Mouse (Mus musculus) C2C12 (cell line): ENCODE results near the gene Chdh. TPM values are rescaled to one million over a fixed set of nuclear protein-coding genes. Genes with fewer than 3 reads are reported as not detected.

Source experiments
- H3K27me3 ChIP-seq: one replicate; pipeline ENCODE4 v1.6.1; 2011; ENCODE audit not compliant: control insufficient read depth, insufficient read depth, insufficient read length
- H3K36me3 ChIP-seq: one replicate; pipeline ENCODE4 v1.6.1; 2011; ENCODE audit not compliant: control insufficient read depth, insufficient read depth
- H3K4me3 ChIP-seq: one replicate; pipeline ENCODE4 v1.5.1; 2011; ENCODE audit warnings: mild to moderate bottlenecking, control low read depth; ENCODE audit not compliant: poor library complexity, insufficient read depth, severe bottlenecking
- H3K79me2 ChIP-seq: one replicate; pipeline ENCODE4 v1.6.1; 2011; ENCODE audit not compliant: control insufficient read depth, insufficient read depth
- H3K79me3 ChIP-seq: one replicate; pipeline ENCODE4 v1.6.1; 2011; ENCODE audit warnings: low read depth, control low read depth
- H3ac ChIP-seq: one replicate; pipeline ENCODE3; 2011; ENCODE audit warnings: low read depth; ENCODE audit not compliant: control insufficient read depth, insufficient read length
- CEBPB ChIP-seq: IDR thresholded peaks from one replicate; pipeline ENCODE4 v1.6.1; 2011; ENCODE audit warnings: low read depth, mild to moderate bottlenecking, control low read depth, moderate library complexity
- CTCF ChIP-seq: IDR thresholded peaks from one replicate; pipeline ENCODE4 v1.5.1; 2011; ENCODE audit not compliant: control insufficient read depth, insufficient read depth, insufficient read length
- FOSL1 ChIP-seq: IDR thresholded peaks from one replicate; pipeline ENCODE4 v1.8.0; 2011; ENCODE audit warnings: mild to moderate bottlenecking, low read length; ENCODE audit not compliant: poor library complexity, insufficient read depth, severe bottlenecking
- MAX ChIP-seq: IDR thresholded peaks from one replicate; pipeline ENCODE4 v1.6.1; 2011; ENCODE audit warnings: mild to moderate bottlenecking, control low read depth
- MYOD1 ChIP-seq: IDR thresholded peaks from one replicate; pipeline ENCODE4 v1.6.1; 2011; ENCODE audit warnings: low read depth; ENCODE audit not compliant: control insufficient read depth, insufficient read length
- MYOG ChIP-seq: IDR thresholded peaks from one replicate; pipeline ENCODE4 v1.6.1; 2011; ENCODE audit not compliant: control insufficient read depth, insufficient read length; ENCODE audit errors: extremely low read depth
- USF1 ChIP-seq: IDR thresholded peaks from one replicate; pipeline ENCODE4 v1.6.1; 2011; ENCODE audit warnings: low read depth, mild to moderate bottlenecking, control low read depth, moderate library complexity
- polyA plus RNA-seq: library from polyadenylated mRNA; unstranded; fragments of >200 nt; fragmentation: generic; extraction: Trizol; gene quantifications from one replicate; pipeline ENCODE4 v1.2.1, GENCODE M21; 2012; ENCODE audit warnings: missing spikeins

Gene Chdh
- polyA plus RNA-seq, 1 experiment, result not detected

DNA sequence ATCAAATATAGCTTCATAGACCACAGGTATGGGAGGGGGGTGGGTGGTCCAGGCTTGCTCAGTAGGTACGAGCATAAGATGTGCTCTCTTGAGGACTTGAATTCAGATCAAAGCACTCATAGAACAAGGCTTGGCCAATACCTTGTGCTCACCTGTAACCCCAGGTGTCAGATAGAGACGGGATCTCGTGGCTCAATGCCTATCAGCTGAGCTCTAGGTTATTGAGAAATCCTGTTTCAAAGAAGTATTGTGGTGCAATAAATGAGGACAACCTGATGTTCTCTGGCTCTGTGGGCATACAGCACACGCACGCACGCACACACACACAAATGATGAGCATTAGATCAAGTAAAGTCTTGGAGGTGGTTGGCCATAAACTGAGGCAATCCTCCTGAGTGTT is 31.9 kb upstream of the Chdh start:
- Histone ChIP-seq H3ac (no peak overlapping the region), H3K4me3 (no peak overlapping the region), H3K27me3 (no peaks in the 10 kb centered on the region), H3K79me3 (peaks cover 23% of the 10 kb centered on the region), H3K79me2 (peaks cover 34% of the 10 kb centered on the region), H3K36me3 (peaks cover 63% of the 10 kb centered on the region)
- no peak for TF ChIP-seq MAX
- TF ChIP-seq FOSL1, result no peak
- TF ChIP-seq CEBPB, result no peak

- TF ChIP-seq MAX, result no peak
- no peak for TF ChIP-seq CEBPB
- TF ChIP-seq CTCF, result no peak
- TF ChIP-seq MYOG, result no peak
- TF ChIP-seq USF1, result no peak
- TF ChIP-seq FOSL1, result no peak
- TF ChIP-seq MYOD1, result no peak
- H3K79me3 ChIP-seq, result peaks cover 23% of the 10 kb centered on the region
- H3K79me2 ChIP-seq, result peaks cover 37% of the 10 kb centered on the region
- H3K36me3 ChIP-seq, result peaks cover 61% of the 10 kb centered on the region
- no peaks in the 10 kb centered on the region for H3K27me3 ChIP-seq
- H3ac ChIP-seq, result peak within 1 kb of the TSS; percentile 97
- peak within 1 kb of the TSS; percentile 53 for H3K4me3 ChIP-seq
These were observed 30.3 kb upstream of the Chdh start, which contains the start of gene Actr8 for GRCm38 (mm10) chr14:29978254-29979204. Gene Actr8, plus strand, starts transcription at chr14:29978337.

DNA sequence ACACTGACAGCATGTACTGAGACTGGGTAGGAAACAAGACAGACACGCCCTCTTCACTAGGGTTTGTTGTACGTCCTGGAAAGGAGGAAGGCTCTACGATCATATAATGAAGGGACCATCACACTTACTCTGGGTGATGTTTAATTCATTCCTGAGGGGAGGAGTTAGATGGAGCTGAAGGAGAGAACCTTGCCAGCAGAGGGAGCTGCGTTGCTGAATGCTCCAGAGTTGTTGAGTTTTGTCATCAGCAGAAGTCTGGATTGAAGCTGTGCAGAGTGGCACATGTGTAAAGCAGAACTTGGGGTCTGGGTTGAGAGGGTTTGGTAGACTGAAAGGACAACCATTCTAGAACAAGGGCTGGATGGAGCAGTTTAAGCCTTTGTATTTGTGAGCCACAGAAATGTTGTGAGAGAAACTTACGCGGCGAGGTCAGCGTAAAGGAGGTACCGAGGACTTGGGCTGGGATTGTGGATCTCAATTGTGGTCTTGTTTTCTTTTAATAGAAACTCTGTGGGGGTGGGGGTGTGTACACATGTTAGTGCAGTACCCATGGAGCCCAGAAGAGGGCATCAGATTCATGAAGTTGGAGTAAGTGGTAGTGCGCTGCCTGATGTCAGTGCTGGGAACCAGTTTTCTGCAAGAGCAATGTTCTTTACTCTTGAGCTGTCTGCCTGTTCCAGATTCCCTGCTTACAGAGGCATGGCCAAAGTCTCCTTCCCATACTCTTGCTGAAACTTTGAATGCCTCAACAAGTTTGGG is 28.2 kb upstream of the Chdh start:
- H3ac ChIP-seq, result no peak overlapping the region
- peaks cover 37% of the 10 kb centered on the region for H3K79me2 ChIP-seq
- peaks cover 23% of the 10 kb centered on the region for H3K79me3 ChIP-seq
- H3K27me3 ChIP-seq, result no peaks in the 10 kb centered on the region
- no peak overlapping the region for H3K4me3 ChIP-seq
- peaks cover 61% of the 10 kb centered on the region for H3K36me3 ChIP-seq
- TF ChIP-seq FOSL1 (no peak), MYOD1 (no peak), USF1 (no peak), CEBPB (no peak), MYOG (no peak), CTCF (no peak), MAX (no peak)

DNA sequence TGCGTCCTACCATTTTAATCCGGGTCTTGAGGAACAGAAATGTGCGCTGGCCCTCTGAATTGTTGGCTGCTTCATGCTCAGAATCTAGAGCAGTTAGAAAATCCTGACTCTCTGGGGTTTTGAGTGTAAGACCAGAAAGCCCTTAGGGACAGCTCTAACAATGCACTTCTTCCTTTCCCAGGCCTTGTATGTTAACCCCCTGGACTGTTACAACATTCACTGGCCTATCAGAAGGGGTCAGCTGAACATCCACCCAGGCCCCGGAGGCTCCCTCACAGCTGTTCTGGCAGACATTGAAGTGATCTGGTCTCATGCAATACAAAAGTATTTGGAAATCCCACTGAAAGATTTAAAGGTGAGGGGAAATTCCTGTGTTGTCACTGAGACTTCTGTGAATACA is 22.7 kb upstream of the Chdh start:
- no peak for TF ChIP-seq USF1
- no peak for TF ChIP-seq CEBPB
- no peak for TF ChIP-seq CTCF
- peaks cover under 1% of the 10 kb centered on the region for H3K79me3 ChIP-seq
- H3K79me2 ChIP-seq, result peaks cover 12% of the 10 kb centered on the region
- no peaks in the 10 kb centered on the region for H3K27me3 ChIP-seq
- peaks cover 94% of the 10 kb centered on the region for H3K36me3 ChIP-seq
- no peak overlapping the region for H3K4me3 ChIP-seq
- H3ac ChIP-seq, result no peak overlapping the region

DNA sequence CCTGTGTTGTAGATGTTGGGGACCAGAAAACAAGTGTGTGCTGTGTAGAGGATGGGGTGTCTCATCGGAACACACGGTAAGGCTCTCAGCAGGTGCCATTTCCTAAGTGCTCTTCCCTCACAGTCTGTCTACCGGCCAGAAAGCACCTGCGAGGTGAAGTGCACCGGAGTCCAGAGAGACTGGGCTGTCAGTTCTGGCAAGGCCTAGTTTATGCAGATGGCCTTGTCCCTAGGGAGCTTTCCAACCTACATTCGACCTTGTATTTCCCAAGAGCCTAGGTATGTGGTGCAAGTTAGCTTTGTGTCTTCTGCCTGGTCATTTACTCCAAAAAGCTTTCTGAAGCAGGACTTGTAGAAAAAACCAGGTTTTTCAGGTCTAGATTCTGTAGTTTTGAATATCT is 21.5 kb upstream of the Chdh start:
- TF ChIP-seq MYOD1, result no peak
- no peak for TF ChIP-seq FOSL1
- no peak for TF ChIP-seq CTCF
- no peak for TF ChIP-seq MAX
- TF ChIP-seq MYOG, result no peak
- H3K79me3 ChIP-seq, result no peaks in the 10 kb centered on the region
- H3K27me3 ChIP-seq, result no peaks in the 10 kb centered on the region

More for the DNA sequence above, 21.5 kb upstream of the Chdh start:
- H3K36me3 ChIP-seq, result peaks cover 92% of the 10 kb centered on the region
- H3K4me3 ChIP-seq, result no peak overlapping the region
- peaks cover under 1% of the 10 kb centered on the region for H3K79me2 ChIP-seq
- no peak overlapping the region for H3ac ChIP-seq
